Mouse (Mus musculus) testis, adult 2 months (tissue): ENCODE results near the gene Icos. TPM values are rescaled to one million over a fixed set of nuclear protein-coding genes. Genes with fewer than 3 reads are reported as not detected.

Source experiments
- H3K27ac ChIP-seq: fragments of 200-500 bp; 2 replicates; pipeline ENCODE4 v1.5.1; 2012; ENCODE audit warnings: low read depth, low read length; ENCODE audit not compliant: control insufficient read depth, insufficient read depth
- H3K27me3 ChIP-seq: fragments of 200-500 bp; 2 replicates; pipeline ENCODE4 v1.6.1; 2012; ENCODE audit warnings: mild to moderate bottlenecking, low read length, moderate library complexity; ENCODE audit not compliant: control insufficient read depth, insufficient read depth
- H3K36me3 ChIP-seq: fragments of 200-500 bp; 2 replicates; pipeline ENCODE4 v1.6.1; 2012; ENCODE audit warnings: mild to moderate bottlenecking, low read length; ENCODE audit not compliant: control insufficient read depth, insufficient read depth
- H3K4me1 ChIP-seq: fragments of 200-500 bp; 2 replicates; pipeline ENCODE4 v1.6.1; 2012; ENCODE audit warnings: low read length; ENCODE audit not compliant: control insufficient read depth, insufficient read depth
- H3K4me3 ChIP-seq: fragments of 200-500 bp; 2 replicates; pipeline ENCODE4 v1.5.1; 2012; ENCODE audit warnings: low read depth, mild to moderate bottlenecking, low read length, moderate library complexity, mixed read lengths; ENCODE audit not compliant: control insufficient read depth
- CTCF ChIP-seq: fragments of 200-500 bp; IDR thresholded peaks from 2 replicates; pipeline ENCODE4 v1.5.1; 2012; ENCODE audit warnings: low read depth, mild to moderate bottlenecking, inconsistent platforms, low read length, moderate library complexity; ENCODE audit not compliant: control insufficient read depth, insufficient read depth, insufficient replicate concordance
- POLR2A ChIP-seq: fragments of 200-500 bp; IDR thresholded peaks from 2 replicates; pipeline ENCODE4 v1.6.1; 2012; ENCODE audit warnings: low read depth, mild to moderate bottlenecking, inconsistent platforms, low read length, moderate library complexity; ENCODE audit not compliant: control insufficient read depth
- polyA plus RNA-seq: library from polyadenylated mRNA; depleted of rRNA; stranded (reverse); fragments of >200 nt; gene quantifications from 2 replicates; pipeline ENCODE4 v1.2.3, GENCODE M21; 2012

The Icos gene
- polyA plus RNA-seq, 1 experiment: 0.07 TPM

DNA sequence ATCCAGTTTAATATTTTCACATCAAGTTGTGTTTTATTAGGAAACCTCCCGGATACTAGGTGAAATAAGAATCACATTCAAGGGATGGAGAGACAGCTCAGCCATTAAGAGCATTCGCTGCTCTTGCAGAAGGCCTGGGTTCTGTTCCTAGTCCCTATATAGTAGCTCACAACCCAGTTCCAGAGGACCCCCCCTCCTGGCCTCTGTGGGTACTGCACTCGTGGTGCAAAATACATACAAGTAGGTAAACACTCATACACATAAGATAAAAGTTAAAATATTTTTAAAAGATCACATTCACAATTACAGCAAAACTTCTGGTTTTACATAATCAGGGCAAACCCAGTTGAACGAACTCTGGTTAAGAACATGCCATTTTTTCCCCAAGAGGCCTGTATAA lies 15.6 kb upstream of the Icos start:
- Histone ChIP-seq H3K27ac (no peak overlapping the region), H3K4me1 (no peaks in the 10 kb centered on the region), H3K36me3 (no peaks in the 10 kb centered on the region), H3K4me3 (no peak overlapping the region), H3K27me3 (no peaks in the 10 kb centered on the region)
- TF ChIP-seq POLR2A: no peak
- peak; percentile 36; the same call in 1 of the 2 replicates for TF ChIP-seq CTCF

DNA sequence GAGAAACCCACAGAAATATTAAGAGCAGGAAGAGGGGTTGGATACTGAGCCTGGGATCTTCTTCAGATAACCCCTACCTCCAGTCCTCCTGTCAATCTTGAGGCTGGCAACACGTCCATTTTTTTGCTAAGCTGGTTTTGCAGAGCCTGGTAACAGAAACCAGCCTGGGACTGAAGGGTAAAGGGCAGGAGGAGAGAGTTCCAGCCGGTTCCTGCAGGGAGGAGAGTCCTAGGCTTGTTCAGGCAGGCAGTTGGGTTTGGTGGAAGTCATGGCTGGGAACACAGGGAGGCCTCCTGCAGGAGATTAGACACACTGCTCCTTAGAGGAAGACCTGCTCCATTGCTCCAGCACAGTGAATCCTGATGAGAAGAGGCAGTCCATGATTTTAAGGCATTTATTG lies 10.2 kb upstream of the Icos start:
- Histone ChIP-seq H3K36me3 (no peaks in the 10 kb centered on the region), H3K4me3 (no peak overlapping the region), H3K4me1 (no peaks in the 10 kb centered on the region), H3K27me3 (no peaks in the 10 kb centered on the region), H3K27ac (no peak overlapping the region)
- no peak for TF ChIP-seq POLR2A
- no peak for TF ChIP-seq CTCF

DNA sequence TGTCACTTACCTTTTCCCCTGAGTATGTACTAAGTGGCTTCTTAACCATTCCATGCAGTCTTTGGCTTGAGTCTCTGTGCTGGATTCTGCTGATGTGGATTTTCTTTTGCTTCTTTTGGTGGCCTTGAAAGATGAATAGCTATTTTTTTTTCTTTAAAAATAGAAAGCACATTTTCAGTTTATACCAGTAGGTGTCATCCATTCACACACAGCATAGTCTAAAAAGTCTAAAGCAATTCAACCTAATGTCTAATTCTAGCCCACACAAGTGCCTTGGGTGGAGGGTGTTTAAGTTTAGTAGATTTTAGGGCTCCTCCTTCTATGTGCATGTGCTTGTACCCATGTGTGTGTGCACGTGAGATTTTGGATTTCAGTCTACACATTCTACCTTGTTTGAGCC lies 6.9 kb upstream of the Icos start:
- Histone ChIP-seq H3K4me3 (no peak overlapping the region), H3K4me1 (no peaks in the 10 kb centered on the region), H3K27me3 (no peaks in the 10 kb centered on the region), H3K36me3 (no peaks in the 10 kb centered on the region), H3K27ac (no peak overlapping the region)
- TF ChIP-seq POLR2A (no peak), CTCF (no peak)

DNA sequence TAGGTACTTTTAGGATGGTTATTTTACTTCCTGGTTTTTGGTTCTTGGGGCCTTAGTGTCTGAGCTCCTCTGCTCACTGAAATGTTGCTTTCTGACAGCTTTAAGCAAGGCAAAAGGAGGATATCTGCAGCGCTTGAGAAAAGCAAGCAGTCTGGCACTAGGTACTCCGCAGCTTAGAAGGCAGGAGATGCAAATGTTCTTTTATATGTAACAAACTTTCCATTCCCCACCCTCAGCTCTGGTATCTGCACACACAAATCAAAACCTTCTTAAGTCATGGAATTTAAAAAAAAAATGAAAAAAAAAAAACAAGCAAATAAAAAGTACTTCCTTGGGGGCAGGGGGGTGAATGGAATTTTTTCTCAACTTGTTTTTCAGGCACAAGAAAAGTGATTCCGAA lies 3.5 kb upstream of the Icos start:
- Histone ChIP-seq H3K27ac (no peak overlapping the region), H3K36me3 (no peaks in the 10 kb centered on the region), H3K27me3 (no peaks in the 10 kb centered on the region), H3K4me1 (no peaks in the 10 kb centered on the region), H3K4me3 (no peak overlapping the region)
- no peak for TF ChIP-seq POLR2A
- no peak for TF ChIP-seq CTCF

DNA sequence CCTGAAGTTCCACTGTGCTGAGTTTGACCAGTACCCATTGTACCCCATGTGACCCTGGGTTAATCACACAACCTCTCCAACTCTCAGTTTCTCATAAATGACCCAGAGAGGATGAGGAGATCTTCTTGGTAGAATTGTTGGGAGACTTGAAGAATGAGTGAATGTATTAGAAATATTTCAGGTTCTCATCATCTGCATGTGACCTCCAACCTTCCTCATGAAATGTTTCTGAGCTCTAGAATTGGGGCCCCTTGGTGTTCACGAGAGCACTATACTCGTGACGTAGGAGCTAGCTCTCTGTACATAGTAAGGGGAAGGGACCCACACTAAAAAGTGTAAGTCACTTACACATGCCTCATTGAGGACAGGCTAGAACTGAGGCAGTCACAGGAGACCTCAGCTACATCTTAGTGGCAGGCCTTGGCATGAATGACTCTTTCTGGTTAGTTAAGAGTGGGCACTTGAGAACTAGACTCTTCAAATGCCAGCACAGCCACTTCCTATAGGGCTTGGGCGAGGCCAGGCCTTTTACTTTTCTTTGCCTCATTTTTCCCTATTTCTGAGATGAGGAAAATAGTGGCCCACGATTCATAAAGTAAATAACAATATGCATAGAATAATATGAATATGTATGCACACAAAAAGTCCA lies 2.0 kb upstream of the Icos start:
- TF ChIP-seq POLR2A (no peak), CTCF (no peak)
- Histone ChIP-seq H3K36me3 (no peaks in the 10 kb centered on the region), H3K4me1 (no peaks in the 10 kb centered on the region), H3K27me3 (no peaks in the 10 kb centered on the region), H3K4me3 (no peak overlapping the region), H3K27ac (no peak overlapping the region)

DNA sequence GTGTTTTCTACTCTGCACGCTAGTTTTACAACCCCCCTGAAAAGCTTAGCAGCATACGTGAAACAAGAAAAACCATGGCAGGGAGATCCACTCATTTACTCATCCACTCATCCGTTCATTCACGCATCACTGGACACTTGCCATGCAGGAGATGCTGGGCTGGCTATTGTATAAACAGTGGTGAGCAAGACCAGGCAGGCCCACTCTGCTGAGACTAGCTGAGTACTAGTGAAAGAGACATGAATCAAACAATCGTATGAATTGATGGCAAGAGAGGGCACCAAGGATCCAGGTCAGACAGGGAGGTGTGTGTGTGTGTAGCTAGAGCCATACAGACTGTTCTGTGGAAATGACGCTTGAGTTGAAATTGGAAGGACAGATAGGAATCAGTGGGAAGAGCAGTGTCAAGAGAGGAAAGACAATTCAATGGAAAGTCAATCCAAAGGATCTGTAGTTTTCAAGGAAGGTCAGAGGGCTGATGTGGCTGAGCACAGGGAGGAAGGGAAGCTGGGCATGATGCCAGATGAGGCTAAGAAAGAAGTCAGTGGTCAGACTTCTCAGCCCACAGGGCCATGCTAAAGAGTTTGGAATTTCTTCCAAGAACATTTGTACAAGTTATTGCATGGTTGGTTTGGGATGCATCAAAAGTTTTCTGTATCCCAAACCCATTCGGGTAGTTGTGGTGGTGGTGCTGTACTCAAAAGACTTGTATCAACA lies 1.6 kb downstream of the Icos start:
- no peaks in the 10 kb centered on the region for H3K4me1 ChIP-seq
- no peak overlapping the region for H3K27ac ChIP-seq
- no peaks in the 10 kb centered on the region for H3K27me3 ChIP-seq
- TF ChIP-seq POLR2A (no peak), CTCF (no peak)
- H3K4me3 ChIP-seq: no peak overlapping the region
- H3K36me3 ChIP-seq: no peaks in the 10 kb centered on the region

DNA sequence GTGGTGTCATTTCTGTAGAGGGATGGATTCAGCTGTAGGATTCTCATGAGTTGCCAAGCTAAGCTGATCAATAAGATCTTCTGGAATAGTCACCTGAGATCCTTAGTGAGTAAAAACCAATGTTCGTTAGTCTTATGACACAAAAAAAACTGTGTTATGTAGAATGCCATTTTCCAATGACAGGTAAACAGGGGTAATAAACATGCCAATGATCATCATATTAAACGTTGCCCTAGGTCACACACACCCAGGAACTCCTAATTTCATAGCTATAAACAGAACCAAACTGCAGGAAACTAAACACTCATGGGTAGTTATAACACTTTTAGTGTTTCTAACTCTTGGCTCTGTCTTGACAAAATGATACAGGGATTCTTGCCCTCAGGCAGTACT lies 2.1 kb downstream of the Icos start:
- Histone ChIP-seq H3K27ac (no peak overlapping the region), H3K4me1 (no peaks in the 10 kb centered on the region), H3K36me3 (no peaks in the 10 kb centered on the region), H3K27me3 (no peaks in the 10 kb centered on the region), H3K4me3 (no peak overlapping the region)
- TF ChIP-seq POLR2A (no peak), CTCF (no peak)

DNA sequence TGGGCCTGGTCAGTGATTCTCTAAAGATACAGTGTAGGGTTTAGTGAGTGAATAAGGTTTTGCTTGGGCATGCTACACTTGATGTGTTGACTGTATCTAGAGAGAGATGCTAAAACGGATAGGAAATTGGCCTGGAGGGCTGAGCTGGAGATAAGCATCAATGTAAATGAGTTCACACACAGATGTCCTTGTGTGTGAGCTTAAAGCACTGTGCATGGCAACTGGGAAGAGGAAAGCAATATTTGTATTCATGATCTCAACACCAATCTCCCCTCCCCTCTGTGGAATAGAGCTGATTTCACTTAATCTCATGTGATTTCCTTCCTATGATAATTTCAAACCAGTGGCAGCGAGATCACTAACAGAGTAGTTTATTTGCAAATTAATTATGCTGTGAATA lies 7.3 kb downstream of the Icos start:
- no peak for TF ChIP-seq POLR2A
- no peak for TF ChIP-seq CTCF
- H3K4me3 ChIP-seq: no peak overlapping the region
- no peak overlapping the region for H3K27ac ChIP-seq

More for the DNA sequence above, 7.3 kb downstream of the Icos start:
- no peaks in the 10 kb centered on the region for H3K27me3 ChIP-seq
- H3K4me1 ChIP-seq: no peaks in the 10 kb centered on the region
- H3K36me3 ChIP-seq: no peaks in the 10 kb centered on the region
